Mouse (Mus musculus) E14TG2a.4 (cell line): Measurements from ENCODE around the gene Ephx1.

ENCODE experiments used
- CTCF ChIP-seq: conservative IDR thresholded peaks from 2 replicates; pipeline ENCODE4 v1.5.1; 2014; ENCODE audit warnings: low read length
- NANOG ChIP-seq: IDR thresholded peaks from 2 replicates; pipeline ENCODE4 v1.6.1; 2014; ENCODE audit warnings: borderline replicate concordance, low read length, mixed read lengths
- POU5F1 ChIP-seq: IDR thresholded peaks from 2 replicates; pipeline ENCODE4 v1.6.1; 2014; ENCODE audit warnings: low read length, borderline replicate concordance

- TF ChIP-seq CTCF (no peak), NANOG (no peak), POU5F1 (no peak)
These were observed 54.2 kb downstream of the Ephx1 start for GRCm38 (mm10) chr1:180966542-180966941.
